Mouse (Mus musculus) limb, embryonic 12.5 days (tissue): ENCODE measurements around the gene Thsd4. TPM values are rescaled to one million over a fixed set of nuclear protein-coding genes. Genes with fewer than 3 reads are reported as not detected.

Experiments used
- ATAC-seq: fragments of 200-750 bp; cut with Nextera tagmentation; 2 replicates; pipeline ENCODE4 v1.8.0; 2017; ENCODE audit warnings: low read depth, moderate TSS enrichment; ENCODE audit not compliant: insufficient number of reproducible peaks, insufficient read depth, low FRiP score, low TSS enrichment
- H3K27ac ChIP-seq: fragments of 300-500 bp; sonication (generic); 2 replicates; pipeline ENCODE4 v1.5.1; 2016; ENCODE audit warnings: mild to moderate bottlenecking, moderate library complexity
- H3K27me3 ChIP-seq: fragments of 300-500 bp; sonication (generic); 2 replicates; pipeline ENCODE4 v1.6.1; 2016; ENCODE audit warnings: mild to moderate bottlenecking, moderate library complexity
- H3K36me3 ChIP-seq: fragments of 300-500 bp; sonication (generic); 2 replicates; pipeline ENCODE4 v1.6.1; 2016; ENCODE audit warnings: mild to moderate bottlenecking, moderate library complexity
- H3K4me1 ChIP-seq: fragments of 300-500 bp; sonication (generic); replicated peaks from 2 replicates; pipeline ENCODE4 v1.6.1; 2016
- H3K4me2 ChIP-seq: fragments of 300-500 bp; sonication (generic); 2 replicates; pipeline ENCODE4 v1.6.1; 2016; ENCODE audit warnings: mild to moderate bottlenecking, moderate library complexity
- H3K4me3 ChIP-seq: fragments of 300-500 bp; sonication (generic); replicated peaks from 2 replicates; pipeline ENCODE4 v1.5.1; 2016; ENCODE audit warnings: mild to moderate bottlenecking
- H3K9ac ChIP-seq: fragments of 300-500 bp; sonication (generic); replicated peaks from 2 replicates; pipeline ENCODE4 v1.6.1; 2016; ENCODE audit warnings: mild to moderate bottlenecking, moderate library complexity
- H3K9me3 ChIP-seq: fragments of 300-500 bp; sonication (generic); 2 replicates; pipeline ENCODE4 v1.6.1; 2016; ENCODE audit warnings: mild to moderate bottlenecking, moderate library complexity
- WGBS: fragments of 180-500 bp; shearing (Covaris S2); methylation state at CpG from one replicate; pipeline ENCODE4 v1.1.7; 2016; 5-methylcytosine and 5-hydroxymethylcytosine counted together
- polyA plus RNA-seq: library from polyadenylated mRNA; unstranded; fragments of >200 nt; fragmentation: Nextera tagmentation; extraction: Ambion mirVana; gene quantifications from 2 replicates; pipeline ENCODE4 v1.2.1, GENCODE M21; 2016

The Thsd4 gene
- polyA plus RNA-seq, 1 experiment from 2014 or later: 27.0 TPM

DNA sequence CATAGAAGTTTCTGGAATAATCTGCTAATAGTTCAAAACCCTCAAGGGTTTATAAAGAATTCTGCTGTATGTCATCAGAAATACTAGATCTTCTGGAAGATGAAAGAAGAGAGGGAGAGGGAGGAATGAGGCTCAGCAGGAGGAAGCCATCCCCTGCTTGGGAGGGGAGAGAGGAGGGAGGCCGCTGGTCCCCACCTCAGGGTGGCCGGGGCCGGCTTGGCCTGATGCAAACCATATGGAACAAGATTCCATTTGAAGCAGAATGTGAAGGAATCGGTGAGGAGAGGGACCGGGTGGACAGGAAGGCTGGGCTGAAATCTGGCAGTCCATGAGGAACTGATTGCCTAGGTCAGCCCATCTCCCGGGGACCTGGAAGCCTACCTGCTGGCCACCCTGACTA is 143.6 kb downstream of the Thsd4 start:
- no peak overlapping the region for H3K4me2 ChIP-seq
- no peak overlapping the region for H3K27ac ChIP-seq
- peaks cover 9% of the 10 kb centered on the region for H3K4me1 ChIP-seq
- no peak overlapping the region for H3K9ac ChIP-seq
- no peak overlapping the region for H3K4me3 ChIP-seq
- H3K36me3 ChIP-seq: no peaks in the 10 kb centered on the region
- no peaks in the 10 kb centered on the region for H3K27me3 ChIP-seq
- 33% methylated on average over 6 of the region's 6 CpGs for WGBS
- ATAC-seq: no peak
- H3K9me3 ChIP-seq: no peaks in the 10 kb centered on the region

DNA sequence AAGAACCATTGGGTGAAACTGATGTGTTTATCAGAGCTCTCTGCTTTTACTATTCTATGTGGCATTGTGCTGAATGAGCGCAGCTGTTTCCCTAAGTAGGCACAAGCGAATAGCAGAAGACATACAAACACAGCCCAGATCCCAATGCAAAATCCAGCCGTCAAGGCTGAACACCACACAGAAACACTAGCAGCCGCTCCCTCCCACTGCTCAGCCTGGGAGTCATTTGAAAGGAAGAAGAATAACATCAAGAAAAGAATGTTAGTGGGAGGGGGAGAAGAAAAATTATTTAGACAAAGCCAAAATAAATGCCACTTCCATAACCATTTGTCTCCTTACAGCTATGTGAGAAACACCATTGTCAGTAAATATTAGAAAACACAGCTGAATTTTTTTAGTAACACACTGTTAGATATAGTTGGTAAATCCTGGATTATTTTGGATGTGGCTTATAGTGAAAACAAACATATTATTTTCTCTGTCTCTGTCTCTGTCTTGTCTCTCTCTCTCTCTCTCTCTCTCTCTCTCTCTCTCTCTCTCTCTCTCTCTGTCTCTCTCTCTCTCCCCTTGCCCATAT is 148.6 kb downstream of the Thsd4 start:
- Histone ChIP-seq H3K36me3 (no peaks in the 10 kb centered on the region), H3K27me3 (no peaks in the 10 kb centered on the region; the same call in 1 of the 2 replicates), H3K4me1 (peaks cover 2% of the 10 kb centered on the region), H3K9ac (no peak overlapping the region), H3K4me2 (no peak overlapping the region), H3K9me3 (no peaks in the 10 kb centered on the region), H3K4me3 (no peak overlapping the region), H3K27ac (no peak overlapping the region)
- no peak for ATAC-seq
- 72% methylated on average over 4 of the region's 4 CpGs for WGBS

DNA sequence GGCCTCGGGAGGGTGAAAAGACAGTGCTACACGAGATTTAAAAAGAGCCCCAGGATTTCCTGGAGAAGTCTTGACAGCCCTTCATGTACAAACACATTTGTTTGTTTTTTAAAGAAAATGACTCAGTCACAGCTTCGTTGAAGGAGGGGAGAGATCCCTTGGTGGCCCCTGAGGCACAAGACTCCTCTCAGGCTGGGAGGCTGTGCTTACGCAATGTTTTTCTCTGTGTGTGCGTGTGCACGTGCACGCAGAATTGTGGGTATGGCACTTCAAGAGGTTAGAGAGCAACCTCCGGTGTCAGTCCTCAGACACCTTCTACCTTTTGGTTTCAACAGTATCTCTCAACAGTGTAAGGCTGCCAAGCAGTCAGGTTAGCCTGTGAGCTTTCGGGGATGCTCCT is 153.3 kb downstream of the Thsd4 start:
- Histone ChIP-seq H3K4me1 (peaks cover 25% of the 10 kb centered on the region), H3K4me2 (no peak overlapping the region), H3K9me3 (no peaks in the 10 kb centered on the region), H3K4me3 (no peak overlapping the region), H3K9ac (no peak overlapping the region), H3K36me3 (no peaks in the 10 kb centered on the region), H3K27ac (no peak overlapping the region), H3K27me3 (peaks cover 12% of the 10 kb centered on the region)
- ATAC-seq: no peak
- WGBS: 73% methylated on average over 9 of the region's 9 CpGs

DNA sequence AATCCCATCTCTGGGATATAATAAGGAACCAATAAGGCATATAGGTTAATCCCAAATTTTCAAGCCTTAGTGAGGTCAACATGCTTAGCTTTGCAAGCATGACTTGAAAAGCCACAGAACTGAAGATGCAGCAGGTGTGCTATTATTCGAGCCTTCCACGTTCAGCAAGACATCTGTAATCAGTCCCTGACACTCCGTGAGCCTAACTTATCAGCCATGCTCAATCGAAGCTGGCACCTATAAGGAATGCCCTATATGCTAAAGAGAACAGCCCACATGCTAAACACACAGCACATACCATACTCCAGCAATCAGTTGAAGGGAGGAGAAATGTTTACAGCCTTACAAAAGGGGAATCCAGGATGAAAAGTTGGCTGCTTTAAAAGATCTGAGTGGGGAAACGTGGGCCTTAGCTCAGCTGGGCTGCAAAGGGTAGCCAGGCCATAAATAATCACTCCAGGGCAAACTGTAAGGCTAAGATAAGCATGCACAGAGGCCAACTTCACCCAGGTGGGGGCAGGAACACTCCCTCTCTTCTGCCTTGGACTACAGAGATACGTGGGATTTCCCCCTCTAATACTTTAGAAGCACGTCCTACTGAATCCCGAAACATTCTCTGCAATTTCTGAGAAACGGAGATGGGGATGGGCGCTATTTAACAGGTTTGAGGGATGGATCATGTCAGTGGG is 154.1 kb downstream of the Thsd4 start:
- Histone ChIP-seq H3K4me1 (peaks cover 33% of the 10 kb centered on the region), H3K9me3 (no peaks in the 10 kb centered on the region), H3K4me3 (no peak overlapping the region), H3K27ac (no peak overlapping the region), H3K27me3 (peaks cover 12% of the 10 kb centered on the region), H3K9ac (no peak overlapping the region), H3K36me3 (no peaks in the 10 kb centered on the region), H3K4me2 (no peak overlapping the region)
- WGBS: 74% methylated on average over 10 of the region's 10 CpGs
- no peak for ATAC-seq

DNA sequence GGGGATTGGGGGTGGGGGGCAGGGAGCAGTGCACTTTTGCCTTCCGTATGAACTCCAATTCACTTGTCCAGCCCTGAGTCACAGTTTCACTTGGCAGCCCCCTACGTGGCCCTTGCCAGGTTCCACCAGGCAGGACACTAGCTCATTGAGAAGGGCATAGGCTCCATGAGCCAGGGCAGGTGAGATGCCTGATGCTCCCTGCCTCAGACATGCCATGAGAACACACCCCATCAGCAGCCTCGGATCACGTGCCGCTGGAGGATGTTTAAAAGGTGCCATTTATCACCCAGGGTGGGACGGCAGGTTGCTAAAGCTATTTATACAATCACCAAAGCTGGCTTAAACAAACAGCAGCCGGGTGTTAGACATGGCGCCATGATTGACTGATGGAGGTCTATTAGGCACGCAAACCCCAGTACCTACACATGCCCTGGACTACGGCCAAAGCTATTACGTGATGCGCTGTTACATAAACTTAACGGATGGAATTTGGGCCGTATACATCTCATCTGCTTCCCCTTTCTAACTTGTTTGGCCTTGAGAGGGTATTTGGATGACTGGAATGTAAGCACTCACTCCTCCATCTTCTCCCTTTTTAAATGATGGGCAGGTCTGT is 157.6 kb downstream of the Thsd4 start:
- Histone ChIP-seq H3K9me3 (no peaks in the 10 kb centered on the region), H3K36me3 (no peaks in the 10 kb centered on the region), H3K27ac (no peak overlapping the region), H3K4me1 (peaks cover 37% of the 10 kb centered on the region), H3K27me3 (peaks cover 12% of the 10 kb centered on the region), H3K4me3 (no peak overlapping the region), H3K4me2 (no peak overlapping the region), H3K9ac (no peak overlapping the region)
- 0 out of 2 replicates have a peak, but pooled peaks have one; percentile 20 for ATAC-seq
- 37% methylated on average over 14 of the region's 14 CpGs for WGBS

DNA sequence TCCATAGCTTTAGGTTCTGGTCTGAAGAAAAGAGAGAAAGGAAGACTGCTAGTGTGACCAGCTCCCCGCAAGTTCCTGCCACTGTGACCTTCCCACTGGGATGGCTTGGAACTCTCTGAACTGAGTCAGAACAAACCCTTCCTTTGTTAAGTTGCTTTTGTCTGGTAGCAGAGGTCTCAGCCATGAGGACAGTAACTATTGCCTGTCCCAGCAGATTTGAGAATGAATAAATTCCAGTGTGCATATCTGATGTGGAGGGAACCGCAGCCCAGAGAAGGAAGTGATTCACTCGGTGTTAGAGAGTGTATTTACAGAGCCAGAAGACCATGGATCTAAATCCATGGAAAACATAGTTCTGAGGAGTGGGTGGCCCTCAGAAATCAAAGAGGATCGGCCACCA is 169.5 kb downstream of the Thsd4 start:
- H3K4me2 ChIP-seq: no peak overlapping the region
- H3K9ac ChIP-seq: no peak overlapping the region
- H3K27me3 ChIP-seq: no peaks in the 10 kb centered on the region
- no peaks in the 10 kb centered on the region for H3K9me3 ChIP-seq
- WGBS: 87% methylated on average over 4 of the region's 4 CpGs
- peaks cover 44% of the 10 kb centered on the region for H3K4me1 ChIP-seq
- no peak overlapping the region for H3K27ac ChIP-seq
- no peak overlapping the region for H3K4me3 ChIP-seq
- ATAC-seq: no peak
- no peaks in the 10 kb centered on the region for H3K36me3 ChIP-seq

DNA sequence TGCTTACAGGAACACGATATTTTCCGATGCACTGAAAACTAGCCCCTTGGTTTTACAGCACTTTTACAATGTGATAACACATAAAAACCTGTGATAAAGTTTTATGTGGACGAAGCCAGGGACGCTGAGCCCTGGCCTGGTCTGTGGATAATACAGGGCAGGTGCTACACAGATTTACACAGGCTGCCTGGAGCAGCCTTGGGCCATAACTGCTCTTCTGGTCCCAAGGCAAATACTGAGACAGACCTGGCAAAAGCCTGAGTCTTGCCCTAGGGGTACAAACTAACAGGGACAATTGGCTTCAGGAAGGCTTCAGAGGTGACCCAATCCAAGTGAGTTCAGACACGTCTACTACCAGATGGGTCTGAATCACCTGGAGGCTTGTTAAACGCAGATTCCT is 170.7 kb downstream of the Thsd4 start:
- peak; percentile 80; the same call in 1 of the 2 replicates for ATAC-seq

DNA sequence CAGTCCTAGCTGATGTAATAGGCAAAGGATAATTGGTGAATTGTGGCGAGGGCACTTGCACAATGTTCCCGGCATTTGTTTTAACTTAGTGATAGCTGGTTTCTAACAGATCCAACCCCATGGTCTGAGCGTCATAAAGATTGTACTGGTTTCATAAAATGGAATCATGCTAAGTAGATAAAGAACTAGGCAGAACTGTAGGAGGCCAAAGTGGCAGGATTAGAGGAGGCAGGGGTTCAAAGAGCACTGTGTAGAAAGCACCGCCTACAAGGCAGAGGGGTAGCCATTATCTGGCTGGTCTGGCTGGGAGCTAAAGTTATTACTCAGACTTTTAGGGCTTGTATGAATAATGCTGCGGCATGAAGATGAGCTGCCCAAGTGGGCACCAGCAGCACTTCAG is 185.7 kb downstream of the Thsd4 start:
- Histone ChIP-seq H3K4me3 (no peak overlapping the region), H3K4me2 (no peak overlapping the region), H3K36me3 (no peaks in the 10 kb centered on the region), H3K9ac (no peak overlapping the region), H3K9me3 (no peaks in the 10 kb centered on the region), H3K27me3 (no peaks in the 10 kb centered on the region), H3K27ac (no peak overlapping the region), H3K4me1 (no peaks in the 10 kb centered on the region)
- ATAC-seq: no peak
- 81% methylated on average over 5 of the region's 5 CpGs for WGBS

More for the DNA sequence above, 170.7 kb downstream of the Thsd4 start:
- H3K4me1 ChIP-seq: peaks cover 50% of the 10 kb centered on the region
- H3K4me3 ChIP-seq: no peak overlapping the region
- H3K4me2 ChIP-seq: no peak overlapping the region
- H3K27ac ChIP-seq: no peak overlapping the region
- H3K9me3 ChIP-seq: no peaks in the 10 kb centered on the region
- WGBS: 20% methylated on average over 6 of the region's 6 CpGs
- H3K27me3 ChIP-seq: no peaks in the 10 kb centered on the region
- no peaks in the 10 kb centered on the region for H3K36me3 ChIP-seq
- H3K9ac ChIP-seq: no peak overlapping the region

DNA sequence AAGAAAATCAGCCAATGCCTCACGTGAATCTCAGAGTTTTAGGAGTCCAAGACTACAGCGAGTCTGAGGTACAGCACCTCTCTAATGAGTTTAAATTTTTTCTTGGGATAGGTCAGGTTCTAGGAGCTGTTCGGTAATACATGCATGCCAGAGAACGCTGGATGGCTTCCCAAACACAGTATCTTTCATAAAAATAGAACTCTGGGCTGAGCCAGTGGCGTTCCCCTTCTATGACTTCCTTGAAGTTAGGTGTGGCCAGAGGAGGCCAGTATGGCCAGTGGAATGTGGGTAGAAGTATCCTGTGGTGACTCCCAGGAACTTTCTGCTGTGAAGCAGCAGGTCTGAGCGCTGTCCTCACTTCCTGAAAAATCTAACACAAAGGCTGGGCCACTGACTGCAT is 186.4 kb downstream of the Thsd4 start:
- no peaks in the 10 kb centered on the region for H3K36me3 ChIP-seq
- WGBS: 90% methylated on average over 6 of the region's 6 CpGs
- ATAC-seq: no peak
- H3K9ac ChIP-seq: no peak overlapping the region
- H3K27me3 ChIP-seq: no peaks in the 10 kb centered on the region
- no peaks in the 10 kb centered on the region for H3K4me1 ChIP-seq
- no peaks in the 10 kb centered on the region for H3K9me3 ChIP-seq
- no peak overlapping the region for H3K27ac ChIP-seq
- H3K4me3 ChIP-seq: no peak overlapping the region
- no peak overlapping the region for H3K4me2 ChIP-seq

DNA sequence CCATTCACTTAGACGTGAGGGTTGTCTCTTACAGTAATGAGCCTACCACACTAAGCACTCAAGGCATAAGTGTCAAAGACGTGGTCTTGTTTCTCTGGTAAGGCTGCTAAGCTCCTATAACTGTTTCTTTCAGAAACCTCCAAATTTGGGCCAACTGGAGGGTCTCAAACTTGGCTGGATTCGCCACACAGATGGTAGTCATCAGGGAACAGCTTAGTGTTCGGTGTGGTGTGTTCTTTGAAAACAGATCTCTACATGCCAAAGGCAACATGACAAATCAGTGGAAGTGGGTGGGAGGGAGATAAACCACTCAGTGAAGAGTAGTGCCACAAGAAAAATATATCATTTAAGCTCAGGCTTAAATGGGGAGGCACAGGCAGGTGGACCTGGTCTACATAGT is 191.9 kb downstream of the Thsd4 start:
- Histone ChIP-seq H3K27ac (no peak overlapping the region), H3K9me3 (no peaks in the 10 kb centered on the region), H3K27me3 (no peaks in the 10 kb centered on the region), H3K4me3 (no peak overlapping the region), H3K4me1 (no peaks in the 10 kb centered on the region), H3K4me2 (no peak overlapping the region), H3K36me3 (no peaks in the 10 kb centered on the region), H3K9ac (no peak overlapping the region)
- ATAC-seq: no peak
- 69% methylated on average over 4 of the region's 4 CpGs for WGBS

DNA sequence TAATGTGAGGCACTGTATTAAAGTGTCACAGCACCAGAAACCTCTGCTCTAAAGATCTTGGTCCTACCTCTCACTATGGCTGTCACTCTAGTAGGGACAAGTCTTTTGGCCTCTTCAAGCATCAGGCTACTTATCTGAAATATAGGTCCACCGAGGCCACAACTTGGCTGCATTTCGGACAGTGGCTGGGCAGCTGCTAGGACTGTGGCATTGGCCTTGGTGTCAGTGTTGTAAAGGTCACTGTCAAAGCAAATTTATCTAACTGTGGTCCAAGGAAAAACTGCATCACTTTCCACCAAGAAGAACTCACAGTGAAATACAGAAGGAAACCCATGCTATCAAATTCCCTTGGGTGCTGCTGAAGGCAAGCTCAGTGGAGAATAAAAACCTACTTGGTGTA is 197.1 kb downstream of the Thsd4 start:
- ATAC-seq: no peak
- Histone ChIP-seq H3K4me1 (no peaks in the 10 kb centered on the region), H3K4me2 (no peak overlapping the region), H3K27me3 (no peaks in the 10 kb centered on the region), H3K9ac (no peak overlapping the region), H3K9me3 (no peaks in the 10 kb centered on the region), H3K4me3 (no peak overlapping the region), H3K36me3 (no peaks in the 10 kb centered on the region), H3K27ac (no peak overlapping the region)
- WGBS: 93% methylated on average over 2 of the region's 2 CpGs
